Mouse (Mus musculus) lung, postnatal 0 days (tissue): ENCODE measurements around the gene Atp2a1.

Experiments
- CTCF ChIP-seq: IDR thresholded peaks from 2 replicates; pipeline ENCODE4 v1.5.1; 2016; ENCODE audit warnings: antibody characterized with exemption, mild to moderate bottlenecking
- EP300 ChIP-seq: IDR thresholded peaks from 2 replicates; pipeline ENCODE4 v1.6.1; 2016; ENCODE audit warnings: antibody characterized with exemption, mild to moderate bottlenecking, control low read depth

DNA sequence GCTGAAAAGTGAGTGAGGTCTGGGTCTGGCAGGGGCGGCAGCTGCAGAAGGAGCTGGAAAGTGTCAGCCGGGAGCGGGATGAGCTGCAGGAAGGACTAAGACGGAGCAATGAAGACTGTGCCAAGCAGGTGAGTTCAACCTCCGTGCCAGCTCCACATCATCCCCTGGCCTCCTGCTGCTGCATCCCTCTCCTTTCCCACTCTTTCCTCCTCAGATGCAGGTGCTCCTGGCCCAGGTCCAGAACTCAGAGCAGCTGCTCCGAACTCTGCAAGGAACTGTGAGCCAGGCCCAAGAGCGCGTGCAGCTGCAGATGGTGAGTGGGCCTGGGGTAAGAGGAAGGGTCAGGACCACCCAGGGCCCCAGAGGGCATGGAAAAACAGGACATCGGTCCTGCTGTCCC, 22.8 kb downstream of the Atp2a1 start:
- no peak for TF ChIP-seq CTCF
- no peak for TF ChIP-seq EP300
